Mouse (Mus musculus) midbrain, embryonic 12.5 days (tissue): Measurements from ENCODE around the gene Dnttip1. TPM values are rescaled to one million over a fixed set of nuclear protein-coding genes. Genes with fewer than 3 reads are reported as not detected.
"Not testable (repeated sequence)": the region's sequence is repeated elsewhere in the genome, so short reads cannot be mapped to it uniquely, and the experiment has no call there.

Experiments
- ATAC-seq: fragments of 200-750 bp; cut with Nextera tagmentation; 2 replicates; pipeline ENCODE4 v1.8.0; 2017; ENCODE audit warnings: low read depth, moderate TSS enrichment, moderate library complexity; ENCODE audit not compliant: low FRiP score
- H3K27ac ChIP-seq: fragments of 300-500 bp; sonication (generic); replicated peaks from 2 replicates; pipeline ENCODE4 v1.5.1; 2016; ENCODE audit warnings: mild to moderate bottlenecking
- H3K27me3 ChIP-seq: fragments of 300-500 bp; sonication (generic); 2 replicates; pipeline ENCODE4 v1.6.1; 2016; ENCODE audit warnings: mild to moderate bottlenecking
- H3K36me3 ChIP-seq: fragments of 300-500 bp; sonication (generic); 2 replicates; pipeline ENCODE4 v1.6.1; 2016
- H3K4me1 ChIP-seq: fragments of 300-500 bp; sonication (generic); 2 replicates; pipeline ENCODE4 v1.6.1; 2016
- H3K4me2 ChIP-seq: fragments of 300-500 bp; sonication (generic); replicated peaks from 2 replicates; pipeline ENCODE4 v1.6.1; 2016; ENCODE audit warnings: mild to moderate bottlenecking, moderate library complexity
- H3K4me3 ChIP-seq: fragments of 300-500 bp; sonication (generic); 2 replicates; pipeline ENCODE4 v1.5.1; 2016; ENCODE audit warnings: mild to moderate bottlenecking
- H3K9ac ChIP-seq: fragments of 300-500 bp; sonication (generic); replicated peaks from 2 replicates; pipeline ENCODE4 v1.6.1; 2016; ENCODE audit warnings: mild to moderate bottlenecking, moderate library complexity
- H3K9me3 ChIP-seq: fragments of 300-500 bp; sonication (generic); 2 replicates; pipeline ENCODE4 v1.6.1; 2016; ENCODE audit warnings: mild to moderate bottlenecking
- WGBS: fragments of 180-500 bp; shearing (Covaris S2); methylation state at CpG from one replicate; pipeline ENCODE4 v1.1.7; 2016; 5-methylcytosine and 5-hydroxymethylcytosine counted together
- polyA plus RNA-seq: library from polyadenylated mRNA; unstranded; fragments of >200 nt; fragmentation: Nextera tagmentation; extraction: Ambion mirVana; gene quantifications from 2 replicates; pipeline ENCODE4 v1.2.1, GENCODE M21; 2016

Dnttip1 gene
- polyA plus RNA-seq, 1 experiment from 2014 or later = 90.0 TPM

DNA sequence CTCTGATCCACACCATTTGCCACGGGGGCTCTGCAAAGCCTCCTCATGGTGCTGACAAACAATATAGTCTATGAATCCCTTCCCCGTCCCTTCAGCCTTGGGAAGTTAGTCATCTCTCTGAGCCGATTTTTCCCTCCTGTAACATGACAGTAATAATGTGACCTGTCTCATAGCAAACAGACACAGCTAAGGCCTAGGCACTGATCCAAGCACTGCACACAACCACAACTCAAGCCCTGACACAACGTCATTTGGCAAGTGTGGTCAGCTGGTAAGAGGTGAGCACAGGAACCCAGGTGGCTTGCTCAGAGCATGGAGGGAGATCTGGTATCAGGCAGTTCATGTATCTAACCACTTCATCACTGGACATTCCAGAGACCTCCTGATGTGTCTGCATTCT, 50.1 kb downstream of the Dnttip1 start:
- H3K9me3 ChIP-seq = no peaks in the 10 kb centered on the region
- H3K27ac ChIP-seq = no peak overlapping the region
- ATAC-seq = no peak
- peaks cover 77% of the 10 kb centered on the region for H3K36me3 ChIP-seq
- H3K4me1 ChIP-seq = 0 out of 2 replicates have a peak, but pooled peaks cover 2% of the 10 kb centered on the region
- WGBS = 90% methylated on average over 4 of the region's 4 CpGs
- no peaks in the 10 kb centered on the region for H3K27me3 ChIP-seq
- no peak overlapping the region for H3K4me2 ChIP-seq
- no peak overlapping the region for H3K4me3 ChIP-seq
- H3K9ac ChIP-seq = no peak overlapping the region

DNA sequence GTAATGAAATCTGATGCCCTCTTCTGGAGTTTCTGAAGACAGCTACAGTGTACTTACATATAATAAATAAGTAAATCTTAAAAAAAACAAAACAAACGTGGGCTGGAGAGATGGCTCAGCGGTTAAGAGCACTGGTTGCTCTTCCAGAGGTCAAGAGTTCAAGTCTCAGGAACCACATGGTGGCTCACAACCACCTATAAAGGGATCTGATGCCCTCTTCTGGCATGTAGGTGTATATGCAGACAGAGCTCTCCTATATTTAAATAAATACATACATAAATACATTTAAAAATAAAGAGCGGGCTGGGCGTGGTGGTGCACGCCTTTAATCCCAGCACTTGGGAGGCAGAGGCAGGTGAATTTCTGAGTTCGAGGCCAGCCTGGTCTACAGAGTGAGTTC, 52.8 kb downstream of the Dnttip1 start:
- peaks cover 63% of the 10 kb centered on the region for H3K36me3 ChIP-seq

DNA sequence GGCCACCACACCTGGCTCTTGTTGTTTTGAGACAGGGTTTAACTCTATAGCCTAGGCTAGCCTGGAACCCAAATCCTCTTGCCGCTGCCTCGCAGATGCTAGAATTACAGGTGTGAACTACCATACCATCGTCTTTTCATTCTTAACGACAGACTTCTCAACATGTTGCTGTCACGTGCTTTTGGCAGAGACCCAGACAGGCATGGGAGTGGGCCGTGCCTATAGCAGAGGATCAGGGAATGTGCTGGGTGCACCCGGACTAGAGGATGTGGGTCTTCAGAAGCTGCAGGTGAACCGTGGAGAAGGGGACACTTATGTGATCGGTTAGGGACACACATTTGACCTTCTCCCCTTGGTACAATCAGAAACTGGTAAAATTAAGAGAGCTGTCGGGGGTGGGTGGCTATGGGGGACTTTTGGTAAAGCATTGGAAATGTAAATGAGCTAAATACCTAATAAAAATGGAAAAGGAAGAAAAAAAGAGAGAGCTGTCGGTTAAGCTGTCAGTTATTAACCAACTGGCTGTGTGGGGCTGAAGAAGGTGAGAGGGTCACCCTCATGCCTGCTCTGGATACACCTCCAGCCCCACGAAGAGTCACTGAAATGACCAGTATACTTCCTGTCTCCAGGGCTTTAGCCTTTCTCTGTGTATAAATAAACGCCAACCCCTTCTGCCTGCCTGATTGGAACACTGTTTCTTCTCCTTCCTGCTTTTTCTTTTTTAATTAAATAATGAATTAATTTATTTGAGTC, 54.6 kb downstream of the Dnttip1 start:
- 92% methylated on average over 13 of the region's 13 CpGs for WGBS
- H3K36me3 ChIP-seq = peaks cover 52% of the 10 kb centered on the region
- H3K9ac ChIP-seq = no peak overlapping the region
- H3K27ac ChIP-seq = no peak overlapping the region
- no peaks in the 10 kb centered on the region for H3K27me3 ChIP-seq
- H3K4me3 ChIP-seq = no peak overlapping the region
- H3K9me3 ChIP-seq = no peaks in the 10 kb centered on the region
- peaks cover 13% of the 10 kb centered on the region for H3K4me1 ChIP-seq
- ATAC-seq = no peak
- no peak overlapping the region for H3K4me2 ChIP-seq

More for the DNA sequence above, 52.8 kb downstream of the Dnttip1 start:
- H3K27me3 ChIP-seq, H3K4me1 ChIP-seq, H3K27ac ChIP-seq, H3K4me2 ChIP-seq, ATAC-seq, H3K4me3 ChIP-seq, H3K9ac ChIP-seq, H3K9me3 ChIP-seq: not testable (repeated sequence)
- 81% methylated on average over 6 of the region's 6 CpGs for WGBS

DNA sequence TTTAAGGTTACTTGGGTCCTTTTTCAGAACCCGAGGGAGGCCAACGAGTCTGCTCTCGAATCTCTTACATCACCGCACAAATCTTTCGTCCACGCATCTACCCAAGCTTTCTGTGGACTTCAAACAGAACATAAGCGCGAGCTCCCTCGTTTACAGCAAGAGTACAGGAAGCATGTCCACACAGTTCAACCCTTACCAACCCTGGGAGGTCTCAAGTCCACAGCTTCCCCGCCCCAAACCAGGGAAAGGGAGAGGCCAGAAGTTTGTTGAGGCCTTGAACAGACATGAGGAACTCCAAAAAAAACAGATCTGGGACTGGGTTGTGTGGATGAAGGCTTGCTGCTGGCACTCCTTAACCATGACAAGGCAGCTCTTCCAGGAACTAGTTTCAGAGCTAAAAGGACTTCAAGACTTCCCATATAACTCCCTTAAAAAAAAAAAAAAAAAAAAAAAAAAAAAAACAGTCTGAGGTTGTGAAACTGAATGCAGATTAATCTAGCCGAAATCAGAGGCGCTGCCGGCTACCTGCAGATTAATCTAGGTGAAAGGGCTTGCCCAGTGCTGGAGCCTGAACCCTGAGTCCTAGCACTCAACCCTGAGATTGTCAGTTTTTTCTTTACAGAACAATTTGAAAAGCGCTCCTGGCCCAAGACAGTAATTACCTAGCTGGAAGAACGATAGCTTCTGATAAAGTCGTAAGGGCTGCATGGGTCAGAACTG, 57.6 kb downstream of the Dnttip1 start:
- Histone ChIP-seq H3K36me3 (peaks cover 26% of the 10 kb centered on the region), H3K4me1 (peaks cover 19% of the 10 kb centered on the region), H3K9me3 (no peaks in the 10 kb centered on the region), H3K27ac (no peak overlapping the region), H3K4me2 (peak overlapping the region; percentile 88), H3K4me3 (peak overlapping the region; percentile 65), H3K27me3 (no peaks in the 10 kb centered on the region), H3K9ac (peak overlapping the region; percentile 81; the same call in 1 of the 2 replicates)
- ATAC-seq = no peak
- WGBS = 93% methylated on average over 16 of the region's 16 CpGs

DNA sequence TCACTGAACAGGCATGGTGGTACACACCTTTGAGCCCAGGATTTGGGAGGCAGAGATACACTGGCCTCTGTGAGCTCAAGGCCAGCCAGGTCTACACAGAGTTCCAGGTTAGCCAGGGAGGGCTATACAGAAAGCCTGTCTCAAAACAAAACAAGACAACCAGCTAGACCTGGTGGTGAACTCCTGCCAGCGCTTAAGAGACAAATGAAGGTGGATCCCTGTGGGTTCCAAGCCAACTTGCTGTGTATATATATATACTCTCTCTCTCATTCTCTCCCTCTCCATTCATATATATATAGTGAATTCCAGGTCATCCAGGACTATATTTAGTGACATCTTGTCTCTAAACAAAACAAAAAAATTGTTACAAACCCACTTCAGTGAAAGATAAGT, 58.1 kb downstream of the Dnttip1 start:
- peak overlapping the region; percentile 88 for H3K4me2 ChIP-seq
- no peak for ATAC-seq
- 45% methylated on average over 1 of the region's 1 CpGs for WGBS
- H3K27ac ChIP-seq = no peak overlapping the region
- peak overlapping the region; percentile 65 for H3K4me3 ChIP-seq
- H3K36me3 ChIP-seq = peaks cover 22% of the 10 kb centered on the region
- H3K27me3 ChIP-seq = no peaks in the 10 kb centered on the region
- peak overlapping the region; percentile 81 for H3K9ac ChIP-seq
- H3K4me1 ChIP-seq = peaks cover 19% of the 10 kb centered on the region
- no peaks in the 10 kb centered on the region for H3K9me3 ChIP-seq

DNA sequence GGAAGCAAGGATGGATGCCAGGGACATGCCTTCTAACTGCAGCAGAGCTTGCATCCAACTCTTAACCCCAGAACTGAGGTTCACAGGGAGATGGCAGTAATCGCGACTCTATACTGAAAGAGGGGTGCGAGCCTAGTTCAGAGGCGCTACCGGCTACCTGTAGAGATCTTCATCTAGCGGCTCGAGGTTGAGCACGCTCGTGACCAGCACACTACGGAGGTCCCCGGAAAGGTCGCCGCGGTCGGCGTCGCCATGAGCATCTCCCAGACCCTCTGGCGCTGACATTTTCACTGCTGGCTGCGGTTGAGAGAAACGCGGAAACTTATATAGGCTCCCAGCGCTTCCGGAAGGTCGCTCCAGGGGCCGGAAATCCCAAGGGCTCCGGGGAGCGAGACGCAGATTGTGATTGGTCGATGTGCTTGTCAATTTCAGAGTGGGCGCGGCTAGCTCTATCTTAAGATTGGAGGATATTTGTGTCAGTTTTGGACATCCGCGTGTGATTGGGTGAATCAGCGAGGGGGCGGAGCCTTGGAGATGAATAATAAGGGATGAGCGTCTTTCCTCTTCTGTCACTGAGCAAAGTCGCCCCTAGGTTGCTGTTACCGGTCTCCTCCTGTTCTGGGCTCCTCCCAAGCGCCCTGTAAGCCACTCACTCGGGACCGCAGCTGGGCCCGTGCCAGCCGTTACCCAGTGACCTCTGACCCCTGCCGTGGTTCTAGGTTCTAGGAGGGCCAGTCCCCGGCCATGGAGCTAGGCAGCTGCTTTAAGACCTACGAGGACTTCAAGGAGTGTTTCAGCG, 58.9 kb downstream of the Dnttip1 start, which contains the start of the genes Acot8 and Zswim3:
Gene Acot8 (minus strand): TSS at position 350 of the 799 bp plus-strand sequence.
Gene Zswim3 (plus strand): TSS at position 566 of the 799 bp plus-strand sequence.
- H3K36me3 ChIP-seq = peaks cover 22% of the 10 kb centered on the region
- peaks cover 19% of the 10 kb centered on the region for H3K4me1 ChIP-seq
- peak; percentile 97 for ATAC-seq
- H3K4me3 ChIP-seq = peak within 1 kb of the TSS; percentile 65
- H3K27ac ChIP-seq = peak within 1 kb of the TSS; percentile 87
- peak within 1 kb of the TSS; percentile 81 for H3K9ac ChIP-seq
- no peaks in the 10 kb centered on the region for H3K27me3 ChIP-seq
- under 1% methylated on average over 47 of the region's 47 CpGs for WGBS
- no peaks in the 10 kb centered on the region for H3K9me3 ChIP-seq
- peak within 1 kb of the TSS; percentile 88 for H3K4me2 ChIP-seq

- peak overlapping the region; percentile 88 for H3K4me2 ChIP-seq
- peaks cover 19% of the 10 kb centered on the region for H3K4me1 ChIP-seq
- peak overlapping the region; percentile 87 for H3K27ac ChIP-seq
- H3K4me3 ChIP-seq = peak overlapping the region; percentile 65
- H3K27me3 ChIP-seq = no peaks in the 10 kb centered on the region
- peak overlapping the region; percentile 79 for H3K9ac ChIP-seq
- H3K36me3 ChIP-seq = peaks cover 21% of the 10 kb centered on the region
- no peaks in the 10 kb centered on the region for H3K9me3 ChIP-seq
- 2% methylated on average over 21 of the region's 21 CpGs for WGBS
- peak; percentile 61 for ATAC-seq
These were observed 59.5 kb downstream of the Dnttip1 start for GRCm38 (mm10) chr2:164805332-164805718.

GRCm38 (mm10) chr2:164806614-164807013, 60.8 kb downstream of the Dnttip1 start:
- Histone ChIP-seq H3K27ac (no peak overlapping the region), H3K4me2 (peak overlapping the region; percentile 88; the same call in 1 of the 2 replicates), H3K27me3 (no peaks in the 10 kb centered on the region), H3K4me1 (peaks cover 19% of the 10 kb centered on the region), H3K9me3 (no peaks in the 10 kb centered on the region), H3K36me3 (peaks cover 17% of the 10 kb centered on the region; the same call in 1 of the 2 replicates), H3K9ac (no peak overlapping the region), H3K4me3 (0 out of 2 replicates have a peak overlapping the region, but pooled peaks have one; percentile 4)
- 91% methylated on average over 7 of the region's 7 CpGs for WGBS
- ATAC-seq = no peak

DNA sequence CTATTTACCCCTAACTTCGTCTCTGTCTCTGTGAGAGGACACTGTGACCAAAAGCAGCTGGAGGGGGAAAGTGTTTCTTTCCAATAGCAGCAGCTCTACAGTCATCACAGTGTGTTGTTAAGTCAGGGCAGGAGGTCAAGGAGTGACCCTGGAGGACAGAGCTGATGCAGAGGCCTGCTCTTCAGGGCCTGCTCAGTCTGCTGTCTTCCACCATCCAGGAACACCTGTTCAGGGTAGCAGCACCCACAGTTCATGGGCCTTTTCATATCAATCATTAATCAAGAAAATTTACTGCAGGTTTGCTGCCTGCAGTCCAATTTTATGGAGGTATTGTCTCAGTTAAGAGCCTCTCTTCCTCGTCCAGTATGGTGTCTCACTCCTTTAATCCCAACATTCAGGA, 67.8 kb downstream of the Dnttip1 start:
- no peak overlapping the region for H3K4me2 ChIP-seq

DNA sequence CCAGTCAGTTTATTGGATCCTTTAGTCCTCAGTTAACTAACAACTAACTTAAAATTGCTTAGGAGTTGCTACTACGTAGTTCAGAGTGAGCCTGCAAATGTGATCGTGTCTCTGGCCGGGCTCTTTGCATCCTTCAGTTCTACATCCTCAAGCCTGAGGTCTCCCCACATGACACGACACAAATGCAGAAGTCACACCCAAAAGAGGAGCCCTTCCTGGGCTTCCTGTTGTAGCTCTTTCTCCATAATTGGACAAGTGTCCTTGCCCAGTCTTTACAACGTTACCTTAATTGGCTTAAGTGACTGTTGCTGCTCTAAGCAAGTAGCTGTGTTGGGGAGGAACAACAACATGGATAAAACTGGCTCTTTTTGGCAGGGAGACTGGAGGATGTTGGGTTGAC, 69.6 kb downstream of the Dnttip1 start:
- H3K4me1 ChIP-seq = no peaks in the 10 kb centered on the region
- no peaks in the 10 kb centered on the region for H3K27me3 ChIP-seq
- WGBS = 87% methylated on average over 5 of the region's 5 CpGs
- no peak overlapping the region for H3K9ac ChIP-seq
- no peak overlapping the region for H3K27ac ChIP-seq
- H3K36me3 ChIP-seq = peaks cover 7% of the 10 kb centered on the region
- H3K4me2 ChIP-seq = no peak overlapping the region
- no peak overlapping the region for H3K4me3 ChIP-seq
- ATAC-seq = no peak
- no peaks in the 10 kb centered on the region for H3K9me3 ChIP-seq

More for the DNA sequence above, 67.8 kb downstream of the Dnttip1 start:
- no peak for ATAC-seq
- Histone ChIP-seq H3K4me1 (no peaks in the 10 kb centered on the region), H3K9me3 (no peaks in the 10 kb centered on the region), H3K36me3 (peaks cover 10% of the 10 kb centered on the region; the same call in 1 of the 2 replicates), H3K4me3 (no peak overlapping the region), H3K27me3 (no peaks in the 10 kb centered on the region), H3K27ac (no peak overlapping the region), H3K9ac (no peak overlapping the region)
- WGBS = 57% methylated on average over 2 of the region's 2 CpGs

- no peaks in the 10 kb centered on the region for H3K27me3 ChIP-seq
- no peak overlapping the region for H3K9ac ChIP-seq
- peaks cover 12% of the 10 kb centered on the region for H3K36me3 ChIP-seq
- ATAC-seq = no peak
- no peaks in the 10 kb centered on the region for H3K4me1 ChIP-seq
- H3K4me2 ChIP-seq = no peak overlapping the region
- no peak overlapping the region for H3K27ac ChIP-seq
- H3K4me3 ChIP-seq = no peak overlapping the region
- no peaks in the 10 kb centered on the region for H3K9me3 ChIP-seq
- 92% methylated on average over 8 of the region's 8 CpGs for WGBS
These were observed 70.0 kb downstream of the Dnttip1 start for GRCm38 (mm10) chr2:164815821-164816220.
